Mouse (Mus musculus): ENCODE data around the gene Hist1h2bq.
"Not testable (repeated sequence)": the region's sequence is repeated elsewhere in the genome, so short reads cannot be mapped to it uniquely, and the experiment has no call there.

Hist1h2bq gene

GRCm38 (mm10) chr13:21810073-21810472 is at the start of gene Hist1h2bq, which contains the start of gene Hist1h2ao:
Hist1h2bq (minus strand) TSS chr13:21810197.
Hist1h2ao (plus strand) TSS chr13:21810465.
- not testable (repeated sequence) for DNase-seq (ENCODE audit: low spot score)

DNA sequence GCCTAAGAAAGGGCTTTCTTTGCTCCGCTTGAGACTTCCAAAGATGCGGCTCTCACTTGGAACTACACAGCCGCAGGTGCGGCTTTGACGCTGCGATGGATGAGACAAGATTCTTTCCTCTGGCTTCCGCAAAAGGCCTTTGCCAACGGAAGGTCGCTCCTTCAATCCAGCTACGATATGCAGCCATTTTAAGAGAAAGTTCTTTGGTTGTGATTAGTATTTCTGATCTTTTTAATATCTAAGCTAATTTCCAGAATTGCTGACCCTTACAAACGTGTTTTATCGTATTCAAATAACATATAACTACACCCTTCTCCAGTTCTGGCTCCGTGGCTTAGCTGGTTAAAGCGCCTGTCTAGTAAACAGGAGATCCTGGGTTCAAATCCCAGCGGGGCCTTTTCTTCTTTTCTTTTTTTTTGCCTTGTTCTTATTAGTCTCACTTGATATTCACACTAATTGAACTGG is 45.7 kb upstream of the Hist1h2bq start:
- DNase-seq (ENCODE audit: low spot score) = peak; percentile 22

GRCm38 (mm10) chr13:21855146-21855545 is 45.1 kb upstream of the Hist1h2bq start:
- DNase-seq (ENCODE audit: low spot score) = peak; percentile 58

DNA sequence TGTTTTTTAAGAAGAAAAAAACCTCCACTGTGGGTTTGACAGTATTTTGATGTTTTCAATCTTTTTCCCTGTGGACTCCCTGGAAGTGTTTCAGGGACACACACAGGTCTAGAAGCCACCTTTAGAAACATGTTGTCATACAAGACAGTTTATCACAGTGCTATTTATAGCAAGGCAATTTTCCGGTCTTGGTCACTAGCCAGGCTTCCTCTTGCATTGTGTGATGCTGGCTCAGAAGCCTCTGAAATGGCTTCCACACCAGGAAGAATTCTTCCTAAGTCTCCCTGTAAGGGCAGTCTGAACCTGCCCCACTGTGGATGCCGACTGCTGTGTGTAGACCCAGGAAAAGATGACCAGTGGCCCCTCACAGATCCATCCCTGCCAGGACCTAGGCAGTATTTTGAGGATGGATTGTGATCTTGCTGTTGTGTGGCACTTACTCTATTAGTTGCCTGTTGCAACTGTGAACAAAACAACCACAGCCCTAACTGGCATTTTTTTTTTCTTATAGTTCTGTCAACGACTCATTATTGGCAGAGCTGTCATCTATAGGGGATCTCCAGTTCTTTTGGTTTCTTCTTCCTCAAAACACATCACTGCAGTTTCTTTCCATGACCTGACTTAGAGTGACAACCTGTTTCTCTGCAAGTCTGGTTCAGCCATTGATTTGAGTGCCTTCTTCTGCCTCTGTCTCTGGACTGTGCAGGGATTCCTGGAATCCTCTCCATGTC is 42.4 kb upstream of the Hist1h2bq start:
- no peak for DNase-seq (ENCODE audit: low spot score)

DNA sequence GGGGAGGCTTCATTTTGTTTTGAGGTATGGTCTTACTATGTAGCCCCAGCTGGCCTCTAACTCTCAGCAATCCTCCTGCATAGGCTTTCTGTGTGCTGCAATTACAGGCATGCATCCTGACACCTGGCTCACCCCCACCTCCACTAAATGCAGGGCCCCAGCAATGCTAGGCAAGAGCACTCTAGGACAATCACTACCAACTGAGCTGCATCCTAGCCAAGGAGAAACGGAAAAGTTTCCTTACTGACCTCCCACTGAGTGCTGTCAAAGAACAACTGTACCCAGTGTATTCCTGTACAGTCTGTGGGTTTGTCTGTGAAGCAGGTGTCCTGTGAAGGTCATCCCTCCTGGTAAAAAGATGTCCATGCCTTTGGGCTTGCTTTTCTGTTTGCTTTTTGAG is 40.7 kb upstream of the Hist1h2bq start:
- DNase-seq (ENCODE audit: low spot score) = not testable (repeated sequence)

DNA sequence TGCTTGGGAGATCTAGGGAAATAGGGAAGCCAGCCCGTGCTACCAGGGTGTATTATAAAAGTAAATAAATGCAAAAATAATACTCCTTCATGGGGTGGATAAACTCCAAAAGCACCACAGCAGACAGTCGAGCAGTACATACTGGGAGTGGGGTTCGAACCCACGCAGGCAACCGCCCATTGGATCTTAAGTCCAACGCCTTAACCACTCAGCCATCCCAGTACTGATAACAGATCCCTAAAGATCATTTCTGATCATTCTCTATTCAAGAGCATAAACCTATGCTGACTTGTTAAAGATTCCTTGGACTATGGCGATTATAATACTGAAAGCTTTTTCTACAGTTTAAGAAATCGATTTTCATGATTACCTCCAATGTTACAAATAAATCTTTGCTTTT is 37.9 kb upstream of the Hist1h2bq start:
- DNase-seq (ENCODE audit: low spot score) = no peak

DNA sequence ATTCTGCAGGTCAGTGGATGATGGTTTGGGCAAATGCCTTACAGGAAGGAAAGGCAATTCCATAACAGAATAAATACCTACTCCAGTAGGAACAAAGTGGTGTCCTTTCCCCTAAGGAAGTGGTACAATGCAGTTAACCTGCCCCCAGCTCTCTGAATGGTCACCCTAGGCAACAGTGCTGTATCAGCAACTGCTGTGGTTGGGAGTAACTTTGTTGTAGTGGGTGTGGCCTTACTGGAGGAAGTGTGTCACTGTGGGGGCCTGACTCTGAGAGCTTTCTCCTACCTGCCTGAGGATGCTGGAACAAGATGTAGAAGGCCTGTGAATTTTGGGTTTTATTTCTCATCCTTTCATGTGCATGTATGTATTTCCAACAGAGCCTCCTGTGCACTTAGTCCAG is 36.4 kb upstream of the Hist1h2bq start:
- DNase-seq (ENCODE audit: low spot score) = not testable (repeated sequence)

GRCm38 (mm10) chr13:21840508-21840907 is 30.5 kb upstream of the Hist1h2bq start:
- DNase-seq (ENCODE audit: low spot score) = not testable (repeated sequence)

DNA sequence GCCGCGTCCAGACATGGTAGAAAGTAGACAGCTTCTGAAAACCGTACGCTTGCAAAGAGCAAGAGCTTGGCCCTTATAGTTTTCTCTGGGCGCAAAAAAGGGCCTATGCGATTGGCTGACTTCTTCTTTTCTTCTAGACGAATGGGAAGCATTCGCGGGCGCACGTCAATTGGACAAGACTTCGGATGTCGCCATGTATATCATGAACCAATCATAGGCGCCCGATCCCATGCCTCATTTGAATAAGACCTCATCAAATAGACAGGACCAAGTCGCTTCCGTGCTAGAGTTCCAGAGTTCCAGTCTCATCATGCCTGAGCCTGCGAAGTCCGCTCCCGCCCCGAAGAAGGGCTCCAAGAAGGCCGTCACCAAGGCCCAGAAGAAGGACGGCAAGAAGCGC is 23.5 kb upstream of the Hist1h2bq start, which contains the start of the genes Hist1h2ap and Hist1h2br:
TSS of gene Hist1h2ap (minus strand) at position 47 of the 400 bp plus-strand sequence.
TSS of gene Hist1h2br (plus strand) at position 283 of the 400 bp plus-strand sequence.
- DNase-seq (ENCODE audit: low spot score) = not testable (repeated sequence)

DNA sequence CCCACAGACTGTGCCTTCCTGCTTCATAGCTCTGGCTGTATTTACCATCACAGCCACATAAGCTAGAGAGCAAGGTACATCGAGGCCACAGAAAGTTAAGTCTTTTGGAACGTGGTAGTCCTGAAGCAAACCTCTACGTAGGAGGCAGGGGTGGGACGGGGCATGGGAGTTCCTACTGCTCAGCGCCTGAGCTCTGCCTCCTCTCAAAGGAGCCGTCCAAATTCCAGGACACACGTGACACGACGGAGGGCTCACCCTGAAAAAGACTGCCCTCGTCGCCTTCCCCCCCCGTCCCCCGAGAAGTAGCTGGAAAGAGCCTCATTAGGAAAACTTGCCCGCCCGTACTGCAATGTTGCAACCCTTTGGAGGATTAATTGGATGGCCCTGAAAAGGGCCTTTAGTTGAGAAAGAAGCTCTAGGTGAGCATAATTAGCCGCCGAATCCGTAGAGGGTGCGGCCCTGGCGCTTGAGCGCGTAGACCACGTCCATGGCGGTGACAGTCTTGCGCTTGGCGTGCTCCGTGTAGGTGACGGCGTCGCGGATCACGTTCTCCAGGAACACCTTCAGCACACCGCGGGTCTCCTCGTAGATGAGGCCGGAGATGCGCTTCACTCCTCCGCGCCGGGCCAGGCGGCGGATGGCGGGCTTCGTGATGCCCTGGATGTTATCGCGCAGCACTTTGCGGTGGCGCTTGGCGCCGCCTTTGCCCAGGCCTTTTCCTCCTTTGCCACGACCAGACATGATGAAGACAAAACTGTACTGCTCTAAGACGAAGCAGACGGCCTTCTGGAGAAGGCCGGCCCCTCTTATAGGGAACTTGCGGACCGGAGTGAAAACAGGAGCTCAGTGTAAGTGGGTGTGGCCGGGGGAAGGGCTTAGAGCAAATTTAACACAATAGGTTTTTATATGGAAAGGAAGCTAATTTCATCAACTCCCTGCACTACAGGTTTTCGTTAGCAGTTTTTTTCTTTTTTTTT is 21.7 kb upstream of the Hist1h2bq start, which contains the start of gene Hist1h4n:
TSS of gene Hist1h4n (minus strand) at position 779 of the 977 bp plus-strand sequence.
- DNase-seq (ENCODE audit: low spot score) = peak; percentile 15

DNA sequence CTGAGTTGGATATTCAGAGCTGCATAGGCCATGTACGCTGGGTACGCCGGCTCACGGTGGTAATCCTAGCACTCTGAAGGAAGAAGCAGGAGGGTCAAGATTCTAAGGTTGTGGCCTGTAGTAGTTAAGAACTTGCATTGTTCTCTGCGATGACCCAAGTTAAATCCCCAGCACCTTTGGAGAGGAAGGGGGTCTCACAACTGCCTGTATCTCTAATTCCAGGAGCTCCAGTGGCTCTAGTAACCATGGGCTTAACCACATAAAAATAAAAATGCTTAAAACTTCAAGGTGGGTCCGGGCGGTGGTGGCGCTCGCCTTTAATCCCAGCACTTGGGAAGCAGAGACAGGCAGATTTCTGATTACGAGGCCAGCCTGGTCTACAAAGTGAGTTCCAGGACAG is 20.3 kb upstream of the Hist1h2bq start:
- DNase-seq (ENCODE audit: low spot score) = no peak

GRCm38 (mm10) chr13:21828511-21828910 is 18.5 kb upstream of the Hist1h2bq start:
- DNase-seq (ENCODE audit: low spot score) = no peak

- DNase-seq (ENCODE audit: low spot score) = not testable (repeated sequence)
These were observed 10.3 kb upstream of the Hist1h2bq start for GRCm38 (mm10) chr13:21820082-21820890.

- DNase-seq (ENCODE audit: low spot score) = not testable (repeated sequence)
These were observed 2.1 kb upstream of the Hist1h2bq start for GRCm38 (mm10) chr13:21812092-21812491.

- DNase-seq (ENCODE audit: low spot score) = peak; percentile 57
These were observed 1.5 kb upstream of the Hist1h2bq start, which contains the start of gene Hist1h4m for GRCm38 (mm10) chr13:21811539-21811938. Hist1h4m (plus strand) TSS chr13:21811746.

DNA sequence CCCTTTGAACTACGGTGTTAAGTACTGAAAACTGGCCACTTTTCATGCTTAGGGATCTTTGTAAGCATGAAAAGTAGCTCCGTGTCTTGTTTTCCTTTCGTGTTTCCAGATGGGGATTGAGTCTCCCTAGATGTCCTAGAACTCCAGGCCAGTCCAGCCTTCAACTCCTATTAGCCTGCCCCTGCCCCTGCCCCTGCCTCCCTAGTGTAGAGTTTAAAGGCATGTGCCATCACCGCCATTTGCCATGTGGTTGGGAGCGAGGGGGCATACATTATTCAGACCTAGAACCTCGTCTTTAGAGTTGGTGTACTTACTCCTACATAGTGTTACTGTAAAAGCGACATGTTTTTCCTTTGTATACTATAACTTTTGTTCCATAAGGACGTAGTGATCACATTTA is 1.1 kb upstream of the Hist1h2bq start:
- not testable (repeated sequence) for DNase-seq (ENCODE audit: low spot score)

- DNase-seq (ENCODE audit: low spot score) = not testable (repeated sequence)
These were observed 6.9 kb downstream of the Hist1h2bq start for GRCm38 (mm10) chr13:21803058-21803457.

GRCm38 (mm10) chr13:21797163-21797562 is 12.8 kb downstream of the Hist1h2bq start:
- DNase-seq (ENCODE audit: low spot score) = not testable (repeated sequence)

GRCm38 (mm10) chr13:21795584-21795983 is 14.4 kb downstream of the Hist1h2bq start:
- DNase-seq (ENCODE audit: low spot score) = no peak

- no peak for DNase-seq (ENCODE audit: low spot score)
These were observed 19.3 kb downstream of the Hist1h2bq start for GRCm38 (mm10) chr13:21790601-21791283.

DNA sequence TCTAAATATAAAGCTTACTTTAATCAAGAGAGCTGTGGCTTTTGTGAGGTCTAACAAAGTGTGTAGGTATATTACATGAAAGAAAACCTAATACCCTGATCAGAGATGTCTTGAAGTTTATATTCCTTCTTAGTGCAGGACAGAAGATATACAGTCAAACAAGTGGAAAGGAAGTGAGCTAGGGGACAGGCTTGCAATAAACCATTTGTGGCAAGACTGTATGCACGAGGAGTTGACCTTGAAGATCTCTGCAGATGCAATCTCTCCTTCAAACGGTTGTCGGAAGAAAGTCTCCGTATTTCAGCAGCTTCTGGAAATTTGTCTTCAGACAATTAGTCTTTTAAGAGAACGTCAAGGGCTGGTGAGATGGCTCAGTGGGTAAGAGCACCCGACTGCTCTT is 20.1 kb downstream of the Hist1h2bq start:
- DNase-seq (ENCODE audit: low spot score) = no peak
